Mouse (Mus musculus): ENCODE measurements around the gene C77080. TPM values are rescaled to one million over a fixed set of nuclear protein-coding genes. Genes with fewer than 3 reads are reported as not detected.
A peak's percentile ranks its signal among the peaks of the same experiment; 100 is the strongest.

C77080 gene
- total RNA-seq (2021), result 1 to 10 TPM; 3.5 to 3.6 TPM

- intact Hi-C loops (cut with DNase I), result loop anchor here (5.0 kb wide), 1 partner anchor 34 kb away; no protein-coding TSS in a partner anchor
- DNase-seq, result no peak
Observed at GRCm38 (mm10) chr4:129261196-129261595, at the start of gene C77080. TSS of gene C77080 (minus strand) at chr4:129261404.

- intact Hi-C loops (cut with DNase I), result no loop called here
- no peak for DNase-seq
Observed at GRCm38 (mm10) chr4:129307936-129308335, 46.7 kb upstream of the C77080 start.

- DNase-seq, result no peak
- intact Hi-C loops (cut with DNase I), result no loop called here
Observed at GRCm38 (mm10) chr4:129304306-129304705, 43.1 kb upstream of the C77080 start.

DNA sequence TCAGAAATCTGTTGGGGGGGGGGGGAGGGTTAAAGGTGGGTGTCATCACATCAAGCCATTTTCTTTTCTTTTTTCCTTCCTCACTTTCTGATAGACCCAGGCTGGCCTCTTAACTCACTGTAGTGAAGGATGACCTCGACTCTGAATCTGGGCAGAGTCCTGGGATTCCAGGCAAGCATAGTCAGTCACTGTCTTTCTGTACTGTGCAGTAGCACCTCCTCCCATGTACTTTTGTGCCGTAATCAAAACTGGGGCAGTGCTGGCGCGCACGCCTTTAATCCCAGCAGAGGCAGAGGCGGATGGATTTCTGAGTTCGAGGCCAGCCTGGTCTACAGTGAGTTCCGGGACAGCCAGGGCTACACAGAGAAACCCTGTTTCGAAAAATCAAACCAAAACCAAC, 42.6 kb upstream of the C77080 start:
- intact Hi-C loops (cut with DNase I), result no loop called here
- no peak for DNase-seq

- intact Hi-C loops (cut with DNase I), result no loop called here
- DNase-seq, result no peak
Observed at GRCm38 (mm10) chr4:129303401-129303800, 42.2 kb upstream of the C77080 start.

GRCm38 (mm10) chr4:129299121-129299520, 37.9 kb upstream of the C77080 start:
- no peak for DNase-seq
- intact Hi-C loops (cut with DNase I), result no loop called here

DNA sequence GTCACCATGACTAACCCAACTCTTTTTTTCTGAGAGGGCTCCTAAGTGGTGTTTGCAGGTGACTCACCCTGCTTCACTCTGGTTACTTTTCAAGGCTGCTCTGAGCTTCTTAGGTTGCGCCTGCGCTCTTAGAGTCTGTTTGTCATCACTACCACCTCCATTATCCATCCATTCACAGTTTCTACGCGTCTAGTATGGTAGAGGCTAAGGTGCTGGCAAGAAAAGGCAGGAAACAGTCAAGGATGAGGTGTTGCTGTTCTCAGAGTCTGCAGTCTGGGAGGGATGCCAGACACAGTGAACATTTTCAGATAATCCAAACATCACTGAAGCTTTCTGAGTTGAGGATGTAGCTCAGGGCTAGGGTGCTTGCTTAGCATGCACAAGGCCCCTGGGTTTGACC, 36.5 kb upstream of the C77080 start:
- intact Hi-C loops (cut with DNase I), result no loop called here
- no peak for DNase-seq

DNA sequence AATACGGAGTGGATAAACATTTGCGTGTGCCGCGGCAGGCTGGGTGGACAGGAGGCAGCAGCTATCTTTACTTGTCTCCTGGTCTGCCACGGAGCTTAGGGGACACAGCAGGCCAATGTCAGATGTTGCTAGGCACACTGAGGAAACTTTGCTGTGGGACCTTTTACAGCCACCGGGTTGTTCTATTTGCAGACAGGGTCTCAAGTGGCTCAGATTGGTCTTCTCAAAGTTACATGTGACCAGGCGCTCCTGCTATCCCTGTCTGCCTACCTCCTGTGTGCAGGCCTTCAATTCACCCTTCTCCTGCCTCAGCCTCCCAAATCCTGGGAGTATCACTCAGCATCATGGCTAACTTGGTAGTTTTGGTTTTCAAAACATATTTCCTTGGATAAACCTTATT, 34.9 kb upstream of the C77080 start:
- intact Hi-C loops (cut with DNase I), result no loop called here
- DNase-seq, result no peak

DNA sequence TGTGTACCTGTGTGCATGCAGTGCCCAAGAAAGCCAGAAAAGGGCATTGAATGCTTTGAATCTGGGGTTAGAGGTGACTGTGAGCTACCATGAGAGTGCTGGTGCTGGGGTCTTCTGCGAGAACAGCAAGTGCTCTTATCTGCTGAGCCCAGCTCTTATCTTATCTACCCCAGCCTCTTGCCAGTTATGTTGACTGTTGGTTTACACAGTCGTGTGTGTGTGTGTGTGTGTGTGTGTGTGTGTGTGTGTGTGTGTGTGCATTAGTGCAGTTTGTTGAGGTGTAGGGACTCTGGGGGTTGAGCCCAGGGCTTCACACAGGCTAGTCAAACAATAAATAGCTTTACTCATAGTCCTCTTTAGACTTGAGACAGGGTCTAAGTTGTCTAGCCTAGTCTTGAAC, 34.0 kb upstream of the C77080 start:
- no peak for DNase-seq
- intact Hi-C loops (cut with DNase I), result no loop called here

DNA sequence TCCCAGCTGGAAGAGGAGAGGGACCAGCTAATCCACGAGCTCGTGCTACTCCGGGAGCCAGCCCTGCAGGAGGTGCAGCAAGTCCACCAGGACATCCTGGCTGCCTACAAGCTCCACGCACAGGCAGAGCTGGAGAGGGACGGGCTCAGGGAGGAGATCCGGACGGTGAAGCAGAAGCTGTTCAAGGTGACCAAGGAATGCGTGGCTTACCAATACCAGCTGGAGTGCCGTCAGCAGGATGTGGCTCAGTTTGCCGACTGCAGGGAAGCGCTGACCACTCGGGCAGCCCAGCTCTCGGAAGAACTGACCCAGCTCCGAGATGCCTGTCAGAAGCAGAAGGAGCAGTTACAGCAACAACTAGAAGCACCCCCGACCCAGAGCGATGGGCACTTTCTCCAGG, 32.5 kb upstream of the C77080 start:
- intact Hi-C loops (cut with DNase I), result no loop called here
- DNase-seq, result no peak

- intact Hi-C loops (cut with DNase I), result no loop called here
- no peak for DNase-seq
Observed at GRCm38 (mm10) chr4:129292831-129293230, 31.6 kb upstream of the C77080 start.

DNA sequence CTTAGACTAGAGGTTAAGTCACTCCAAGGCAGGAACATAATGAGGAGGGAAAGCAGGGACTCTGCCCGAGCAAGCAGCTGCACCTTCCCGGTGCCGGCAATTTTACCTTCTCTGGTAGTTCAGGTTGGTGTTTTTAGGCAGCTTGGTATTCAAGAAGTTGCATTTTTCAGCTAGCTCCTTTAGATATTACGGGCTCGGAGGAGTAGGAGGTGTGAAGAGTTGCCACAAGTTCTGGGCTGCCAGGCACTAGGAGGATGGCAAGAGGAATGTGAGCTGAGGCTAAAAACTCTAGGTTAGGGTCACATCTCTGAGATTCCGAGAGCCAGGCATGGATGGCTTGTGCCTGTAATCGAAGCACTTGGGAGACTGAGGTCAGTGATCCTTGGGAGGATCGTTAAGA, 28.5 kb upstream of the C77080 start:
- DNase-seq, result no peak
- intact Hi-C loops (cut with DNase I), result no loop called here

DNA sequence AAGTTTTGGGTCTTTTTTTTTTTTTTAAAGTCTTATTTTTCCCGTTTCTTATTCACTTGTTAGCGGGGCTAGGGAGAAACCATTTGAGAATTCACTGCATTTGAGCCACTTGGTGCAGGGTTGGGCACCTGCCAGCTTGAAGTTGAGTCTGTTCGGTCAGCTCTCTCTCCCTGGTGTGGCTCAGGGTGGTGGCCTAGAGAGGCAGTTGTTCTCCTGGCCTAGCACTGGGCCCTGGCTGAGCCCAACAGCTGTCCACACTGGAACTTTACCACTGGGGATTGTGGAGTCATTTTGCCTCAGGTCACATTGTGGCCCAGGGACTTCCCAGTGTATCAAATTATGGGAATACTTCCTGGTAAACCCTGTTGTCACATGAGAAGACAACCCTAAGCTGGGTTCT, 26.9 kb upstream of the C77080 start:
- DNase-seq, result peak; percentile 35 to 36

GRCm38 (mm10) chr4:129287472-129287981, 26.3 kb upstream of the C77080 start, which contains the start of gene Sync:
TSS of gene Sync (plus strand) at chr4:129287617.
- intact Hi-C loops (cut with DNase I), result no loop called here

More for the DNA sequence above, 26.9 kb upstream of the C77080 start:
- intact Hi-C loops (cut with DNase I), result no loop called here

DNA sequence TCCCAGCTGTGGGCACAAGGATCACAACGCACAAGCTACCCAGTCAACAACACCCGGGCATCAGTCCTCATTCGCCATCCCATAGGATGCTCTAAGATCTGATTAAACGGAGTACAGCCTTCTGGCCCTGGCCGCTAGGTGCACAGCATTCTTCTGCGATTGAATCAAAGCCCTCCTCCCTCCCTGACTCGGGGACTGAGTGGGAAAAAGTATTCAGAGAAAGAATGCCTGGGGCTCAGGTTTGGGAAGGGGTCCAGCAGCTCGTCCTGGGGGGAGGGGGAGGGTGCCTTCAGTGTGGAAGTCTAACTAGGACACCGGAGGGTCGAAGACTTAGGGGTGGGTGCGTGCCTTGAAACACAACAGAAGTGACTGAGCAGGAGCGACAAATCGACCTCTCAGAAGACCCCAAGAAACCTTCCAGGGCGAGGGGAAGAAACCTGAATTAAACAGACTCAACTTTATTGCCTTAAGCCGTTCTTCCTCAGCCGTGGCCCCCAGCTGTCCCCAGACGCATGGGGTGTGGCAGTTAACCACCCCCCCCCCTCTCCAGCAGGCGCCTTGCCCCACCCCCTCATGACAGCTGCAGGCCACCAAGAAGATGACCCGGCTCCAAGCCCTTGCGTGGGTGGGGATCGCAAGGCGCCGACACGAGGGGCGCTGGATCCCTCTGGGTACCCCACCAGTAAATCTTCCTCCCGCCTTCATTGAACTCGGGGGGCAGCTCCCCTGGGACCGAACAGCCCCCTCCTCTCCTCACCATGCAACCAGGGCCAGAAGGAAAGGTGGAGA, 25.7 kb upstream of the C77080 start:
- peak; percentile 26 to 38 for DNase-seq
- intact Hi-C loops (cut with DNase I), result no loop called here

More at GRCm38 (mm10) chr4:129287472-129287981, 26.3 kb upstream of the C77080 start, which contains the start of gene Sync:
- peak; percentile 48 to 59 for DNase-seq

DNA sequence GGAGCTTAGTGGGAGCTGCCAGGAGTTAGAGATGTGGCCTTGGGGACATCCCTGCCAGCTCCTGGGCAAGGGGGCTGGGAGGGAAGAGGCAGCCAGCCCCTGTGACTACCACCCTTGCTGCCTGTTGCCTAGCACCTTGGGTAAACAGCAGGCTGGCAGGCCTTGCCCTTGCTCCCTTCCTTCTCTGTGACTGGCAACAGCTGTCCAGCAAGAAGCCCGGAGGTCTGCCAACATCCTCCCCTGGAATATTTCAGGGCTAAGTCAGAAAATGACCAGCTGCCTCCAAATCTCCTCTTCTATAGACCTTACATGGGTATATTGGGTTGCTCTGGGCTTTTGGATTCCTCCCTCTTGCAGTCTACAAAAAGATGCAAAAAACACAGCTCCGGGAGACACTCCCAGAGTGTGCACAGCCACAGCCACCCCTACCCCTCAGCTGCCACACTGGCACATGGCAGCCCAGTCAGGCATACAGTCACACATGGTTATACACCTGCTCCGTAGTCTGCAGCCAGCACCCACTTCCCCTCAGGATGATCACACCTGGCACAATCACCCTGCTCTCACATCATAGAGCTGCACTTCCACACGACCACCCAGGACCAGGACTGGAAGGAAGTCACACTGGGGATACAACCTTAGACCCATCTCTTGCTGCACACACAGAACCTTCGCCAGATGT, 24.9 kb upstream of the C77080 start:
- intact Hi-C loops (cut with DNase I), result no loop called here
- peak; percentile 22 to 39 for DNase-seq

- intact Hi-C loops (cut with DNase I), result no loop called here
- no peak for DNase-seq
Observed at GRCm38 (mm10) chr4:129284685-129285084, 23.5 kb upstream of the C77080 start.

- DNase-seq, result no peak
- intact Hi-C loops (cut with DNase I), result no loop called here
Observed at GRCm38 (mm10) chr4:129283226-129283625, 22.0 kb upstream of the C77080 start.

GRCm38 (mm10) chr4:129282786-129283185, 21.6 kb upstream of the C77080 start:
- intact Hi-C loops (cut with DNase I), result no loop called here
- DNase-seq, result no peak

GRCm38 (mm10) chr4:129276453-129276865, 15.3 kb upstream of the C77080 start:
- intact Hi-C loops (cut with DNase I), result loop anchor here (1.0 to 2.0 kb wide), 2 partner anchors 67 to 142 kb away; no protein-coding TSS in a partner anchor
- peak; percentile 94 to 98 for DNase-seq

- DNase-seq, result peak in 1 of 2 experiments; percentile 36
- intact Hi-C loops (cut with DNase I), result no loop called here
Observed at GRCm38 (mm10) chr4:129272756-129273046, 11.5 kb upstream of the C77080 start.

Data from heart, postnatal 36 days (tissue).